Mouse (Mus musculus): ENCODE data around the gene Lyrm7.

Gene Lyrm7

GRCm38 (mm10) chr11:54860256-54861038, at the start of gene Lyrm7:
TSS of gene Lyrm7 (minus strand) at chr11:54860916.
- H3K36me3 ChIP-seq (ENCODE audit: insufficient read depth, low read length), result peaks cover 3% of the 10 kb centered on the region; the same call in 1 of the 2 replicates
- peaks cover 13% of the 10 kb centered on the region for H3K9me3 ChIP-seq (ENCODE audit: low read length)
- H3K4me3 ChIP-seq (replicated peaks; ENCODE audit: low read length), result peak within 1 kb of the TSS; percentile 90

GRCm38 (mm10) chr11:54910081-54910665, 49.5 kb upstream of the Lyrm7 start:
- no peaks in the 10 kb centered on the region for H3K9me3 ChIP-seq (ENCODE audit: low read length)

More at GRCm38 (mm10) chr11:54860256-54861038, at the start of gene Lyrm7:
- Histone ChIP-seq H3K27me3 (ENCODE audit: insufficient read depth, low read length) (no peaks in the 10 kb centered on the region), H3K4me1 (replicated peaks; ENCODE audit: low read depth, low read length) (peaks cover 30% of the 10 kb centered on the region)
- TF ChIP-seq POU5F1 (IDR thresholded peaks at IDR 0.05; ENCODE audit: borderline replicate concordance, low read length) (no peak), NANOG (IDR thresholded peaks at IDR 0.05; ENCODE audit: borderline replicate concordance, low read length) (no peak), CTCF (conservative IDR thresholded peaks at IDR 0.05; ENCODE audit: low read length) (no peak)

GRCm38 (mm10) chr11:54909273-54909672, 48.6 kb upstream of the Lyrm7 start:
- Histone ChIP-seq H3K4me3 (replicated peaks; ENCODE audit: low read length) (no peak overlapping the region), H3K4me1 (replicated peaks; ENCODE audit: low read depth, low read length) (peaks cover 14% of the 10 kb centered on the region), H3K27me3 (ENCODE audit: insufficient read depth, low read length) (no peaks in the 10 kb centered on the region), H3K9me3 (ENCODE audit: low read length) (no peaks in the 10 kb centered on the region), H3K36me3 (ENCODE audit: insufficient read depth, low read length) (peaks cover 78% of the 10 kb centered on the region)
- TF ChIP-seq CTCF (conservative IDR thresholded peaks at IDR 0.05; ENCODE audit: low read length) (no peak), NANOG (IDR thresholded peaks at IDR 0.05; ENCODE audit: borderline replicate concordance, low read length) (no peak), POU5F1 (IDR thresholded peaks at IDR 0.05; ENCODE audit: borderline replicate concordance, low read length) (no peak)

More at GRCm38 (mm10) chr11:54910081-54910665, 49.5 kb upstream of the Lyrm7 start:
- Histone ChIP-seq H3K4me3 (replicated peaks; ENCODE audit: low read length) (no peak overlapping the region), H3K27me3 (ENCODE audit: insufficient read depth, low read length) (no peaks in the 10 kb centered on the region), H3K4me1 (replicated peaks; ENCODE audit: low read depth, low read length) (peaks cover 14% of the 10 kb centered on the region), H3K36me3 (ENCODE audit: insufficient read depth, low read length) (peaks cover 87% of the 10 kb centered on the region)
- TF ChIP-seq POU5F1 (IDR thresholded peaks at IDR 0.05; ENCODE audit: borderline replicate concordance, low read length), result no peak

GRCm38 (mm10) chr11:54907259-54907658, 46.5 kb upstream of the Lyrm7 start:
- Histone ChIP-seq H3K4me3 (replicated peaks; ENCODE audit: low read length) (no peak overlapping the region), H3K27me3 (ENCODE audit: insufficient read depth, low read length) (peaks cover 9% of the 10 kb centered on the region), H3K4me1 (replicated peaks; ENCODE audit: low read depth, low read length) (peaks cover 31% of the 10 kb centered on the region), H3K36me3 (ENCODE audit: insufficient read depth, low read length) (peaks cover 58% of the 10 kb centered on the region), H3K9me3 (ENCODE audit: low read length) (no peaks in the 10 kb centered on the region)
- no peak for TF ChIP-seq POU5F1 (IDR thresholded peaks at IDR 0.05; ENCODE audit: borderline replicate concordance, low read length)
- TF ChIP-seq CTCF (conservative IDR thresholded peaks at IDR 0.05; ENCODE audit: low read length), result no peak
- no peak for TF ChIP-seq NANOG (IDR thresholded peaks at IDR 0.05; ENCODE audit: borderline replicate concordance, low read length)

GRCm38 (mm10) chr11:54906466-54906865, 45.8 kb upstream of the Lyrm7 start:
- peaks cover 50% of the 10 kb centered on the region for H3K36me3 ChIP-seq (ENCODE audit: insufficient read depth, low read length)
- TF ChIP-seq NANOG (IDR thresholded peaks at IDR 0.05; ENCODE audit: borderline replicate concordance, low read length) (no peak), CTCF (conservative IDR thresholded peaks at IDR 0.05; ENCODE audit: low read length) (no peak), POU5F1 (IDR thresholded peaks at IDR 0.05; ENCODE audit: borderline replicate concordance, low read length) (no peak)
- H3K9me3 ChIP-seq (ENCODE audit: low read length), result no peaks in the 10 kb centered on the region
- H3K4me1 ChIP-seq (replicated peaks; ENCODE audit: low read depth, low read length), result peaks cover 32% of the 10 kb centered on the region
- peaks cover 11% of the 10 kb centered on the region for H3K27me3 ChIP-seq (ENCODE audit: insufficient read depth, low read length)
- H3K4me3 ChIP-seq (replicated peaks; ENCODE audit: low read length), result no peak overlapping the region

DNA sequence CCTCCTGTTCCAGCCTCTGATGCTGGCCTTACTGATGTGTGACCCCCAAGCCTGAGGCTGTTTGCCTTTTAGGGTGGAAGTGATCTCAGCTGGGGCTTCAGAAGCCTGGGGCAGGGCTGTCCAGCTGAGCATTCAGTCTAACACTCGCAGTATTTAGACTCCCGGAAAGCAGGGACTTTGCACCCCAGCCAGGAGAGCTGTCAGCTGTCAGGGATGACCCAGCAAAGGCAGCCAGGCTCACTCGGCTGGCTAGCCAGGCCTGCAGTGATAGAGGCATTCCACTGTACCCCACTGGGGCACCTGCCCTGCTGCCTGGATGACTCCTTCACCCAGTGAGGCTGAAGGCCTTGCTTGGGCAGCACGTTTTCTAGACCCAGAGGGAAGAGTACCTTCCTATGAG, 45.2 kb upstream of the Lyrm7 start:
- TF ChIP-seq POU5F1 (IDR thresholded peaks at IDR 0.05; ENCODE audit: borderline replicate concordance, low read length), result no peak
- no peak for TF ChIP-seq CTCF (conservative IDR thresholded peaks at IDR 0.05; ENCODE audit: low read length)
- no peak for TF ChIP-seq NANOG (IDR thresholded peaks at IDR 0.05; ENCODE audit: borderline replicate concordance, low read length)
- Histone ChIP-seq H3K4me1 (replicated peaks; ENCODE audit: low read depth, low read length) (peaks cover 32% of the 10 kb centered on the region), H3K9me3 (ENCODE audit: low read length) (no peaks in the 10 kb centered on the region), H3K27me3 (ENCODE audit: insufficient read depth, low read length) (peaks cover 11% of the 10 kb centered on the region), H3K4me3 (replicated peaks; ENCODE audit: low read length) (no peak overlapping the region), H3K36me3 (ENCODE audit: insufficient read depth, low read length) (peaks cover 44% of the 10 kb centered on the region)

GRCm38 (mm10) chr11:54905086-54905485, 44.4 kb upstream of the Lyrm7 start:
- no peak for TF ChIP-seq NANOG (IDR thresholded peaks at IDR 0.05; ENCODE audit: borderline replicate concordance, low read length)
- TF ChIP-seq CTCF (conservative IDR thresholded peaks at IDR 0.05; ENCODE audit: low read length), result no peak
- no peak for TF ChIP-seq POU5F1 (IDR thresholded peaks at IDR 0.05; ENCODE audit: borderline replicate concordance, low read length)
- Histone ChIP-seq H3K9me3 (ENCODE audit: low read length) (no peaks in the 10 kb centered on the region), H3K27me3 (ENCODE audit: insufficient read depth, low read length) (peaks cover 11% of the 10 kb centered on the region), H3K36me3 (ENCODE audit: insufficient read depth, low read length) (peaks cover 36% of the 10 kb centered on the region), H3K4me3 (replicated peaks; ENCODE audit: low read length) (no peak overlapping the region), H3K4me1 (replicated peaks; ENCODE audit: low read depth, low read length) (peaks cover 28% of the 10 kb centered on the region)

GRCm38 (mm10) chr11:54903940-54904706, 43.4 kb upstream of the Lyrm7 start:
- TF ChIP-seq CTCF (conservative IDR thresholded peaks at IDR 0.05; ENCODE audit: low read length), result no peak
- TF ChIP-seq NANOG (IDR thresholded peaks at IDR 0.05; ENCODE audit: borderline replicate concordance, low read length), result no peak
- no peak for TF ChIP-seq POU5F1 (IDR thresholded peaks at IDR 0.05; ENCODE audit: borderline replicate concordance, low read length)
- Histone ChIP-seq H3K4me3 (replicated peaks; ENCODE audit: low read length) (no peak overlapping the region), H3K4me1 (replicated peaks; ENCODE audit: low read depth, low read length) (peaks cover 19% of the 10 kb centered on the region), H3K36me3 (ENCODE audit: insufficient read depth, low read length) (peaks cover 26% of the 10 kb centered on the region), H3K9me3 (ENCODE audit: low read length) (no peaks in the 10 kb centered on the region), H3K27me3 (ENCODE audit: insufficient read depth, low read length) (peaks cover 11% of the 10 kb centered on the region)

All from E14TG2a.4 (cell line).